23 mouse cellular contexts compared by ENCODE assay signal in genomic region chr13:113118977-113119376, GRCm38 (mm10). TPM values are rescaled to one million over a fixed set of nuclear protein-coding genes. Genes with fewer than 3 reads are reported as not detected.
A peak's percentile ranks its signal among the peaks of the same experiment; 100 is the strongest.
DNase-seq lines count a peak whose midpoint lies in the region; ATAC-seq and TF ChIP-seq lines count a peak whose summit lies in the region.
"Had no signal": no experiment of that assay in that cellular context is flagged by ENCODE, and none has a peak within 500 bp of the region (broad histone marks: within the 10 kb centered on the region; RNA-seq: fewer than 3 reads in every experiment).

No protein-coding gene starts in this region.

- no peak for ATAC-seq in forebrain, embryonic 14.5 days
- ATAC-seq in lung, embryonic 15.5 days (ENCODE audit: borderline replicate concordance, extremely low read depth, low FRiP score, low TSS enrichment) = peak; percentile 64; the same call in 1 of the 2 replicates
- ATAC-seq in lung, postnatal 0 days = peak; percentile 50; the same call in 1 of the 2 replicates
- ATAC-seq in intestine, embryonic 16.5 days = no peak
- ATAC-seq: activated CD4-positive, CD25-positive, alpha-beta regulatory T cell, adult 4 months; forebrain, embryonic 15.5 days; liver, embryonic 12.5 days had no signal

- no peaks in the 10 kb centered on the region for H3K36me3 ChIP-seq in forebrain, embryonic 14.5 days (ENCODE audit: control insufficient read depth, insufficient read depth, low read length)
- no peaks in the 10 kb centered on the region for H3K36me3 ChIP-seq in forebrain, embryonic 10.5 days (replicated peaks)
- H3K36me3 ChIP-seq in lung, embryonic 15.5 days = no peaks in the 10 kb centered on the region
- H3K36me3 ChIP-seq in lung, postnatal 0 days (ENCODE audit: insufficient read depth, low read length) = no peaks in the 10 kb centered on the region
- H3K36me3 ChIP-seq in intestine, embryonic 16.5 days (ENCODE audit: control insufficient read depth, insufficient read depth, low read length) = no peaks in the 10 kb centered on the region
- H3K36me3 ChIP-seq: forebrain, embryonic 15.5 days; liver, embryonic 12.5 days; midbrain, embryonic 12.5 days; neural tube, embryonic 13.5 days had no signal

- H3K4me2 ChIP-seq in forebrain, embryonic 14.5 days (ENCODE audit: low read length) = no peak overlapping the region
- no peak overlapping the region for H3K4me2 ChIP-seq in lung, embryonic 15.5 days
- no peak overlapping the region for H3K4me2 ChIP-seq in lung, postnatal 0 days (replicated peaks; ENCODE audit: low read depth, low read length)
- no peak overlapping the region for H3K4me2 ChIP-seq in intestine, embryonic 16.5 days (ENCODE audit: low read depth, low read length)
- H3K4me2 ChIP-seq: forebrain, embryonic 15.5 days; liver, embryonic 12.5 days; midbrain, embryonic 12.5 days; neural tube, embryonic 13.5 days had no signal

- H3K9me3 ChIP-seq in forebrain, embryonic 14.5 days (replicated peaks; ENCODE audit: control insufficient read depth, low read length) = no peaks in the 10 kb centered on the region
- H3K9me3 ChIP-seq in forebrain, embryonic 10.5 days = no peaks in the 10 kb centered on the region; the same call in 1 of the 2 replicates
- no peaks in the 10 kb centered on the region for H3K9me3 ChIP-seq in lung, embryonic 15.5 days
- H3K9me3 ChIP-seq in lung, postnatal 0 days (ENCODE audit: low read length) = no peaks in the 10 kb centered on the region
- H3K9me3 ChIP-seq in intestine, embryonic 16.5 days (ENCODE audit: control insufficient read depth, low read length) = no peaks in the 10 kb centered on the region
- H3K9me3 ChIP-seq: forebrain, embryonic 15.5 days; liver, embryonic 12.5 days; midbrain, embryonic 12.5 days; neural tube, embryonic 13.5 days had no signal

- no peak for TF ChIP-seq EP300 in lung, postnatal 0 days (IDR thresholded peaks at IDR 0.05)

- H3K9ac ChIP-seq in forebrain, embryonic 14.5 days (ENCODE audit: low read length) = no peak overlapping the region
- no peak overlapping the region for H3K9ac ChIP-seq in lung, embryonic 15.5 days
- H3K9ac ChIP-seq in lung, postnatal 0 days (replicated peaks; ENCODE audit: low read depth) = no peak overlapping the region
- H3K9ac ChIP-seq in intestine, embryonic 16.5 days (ENCODE audit: low read depth, low read length) = no peak overlapping the region
- H3K9ac ChIP-seq: forebrain, embryonic 15.5 days; liver, embryonic 12.5 days; midbrain, embryonic 12.5 days; neural tube, embryonic 13.5 days had no signal

- DNase-seq in forebrain, embryonic 14.5 days (ENCODE audit: low spot score) = peak; percentile 6
- DNase-seq in forebrain, embryonic 10.5 days (ENCODE audit: extremely low spot score, low spot score) = no peak
- DNase-seq in lung, postnatal 14 days = no peak
- DNase-seq in adipocyte (ENCODE audit: low spot score) = peak; percentile 55
- peak; percentile 33 for DNase-seq in lung, postnatal 0 days (ENCODE audit: low spot score)
- no peak for DNase-seq in yolk sac, embryonic 10.5 days (ENCODE audit: low spot score)
- DNase-seq: cerebellum, adult 2 months; gastrocnemius, postnatal 14 days; kidney, postnatal 36 days; layer of hippocampus, adult 9-11 months; thymus, postnatal 36 days had no signal

- H3K4me1 ChIP-seq in forebrain, embryonic 14.5 days (ENCODE audit: control insufficient read depth, insufficient read depth, low read length) = no peaks in the 10 kb centered on the region
- H3K4me1 ChIP-seq in forebrain, embryonic 10.5 days = no peaks in the 10 kb centered on the region
- H3K4me1 ChIP-seq in lung, embryonic 15.5 days = no peaks in the 10 kb centered on the region
- no peaks in the 10 kb centered on the region for H3K4me1 ChIP-seq in lung, postnatal 0 days (ENCODE audit: insufficient read depth, low read depth, low read length)
- H3K4me1 ChIP-seq in intestine, embryonic 16.5 days (ENCODE audit: control insufficient read depth, insufficient read depth, low read length) = no peaks in the 10 kb centered on the region
- H3K4me1 ChIP-seq: forebrain, embryonic 15.5 days; liver, embryonic 12.5 days; midbrain, embryonic 12.5 days; neural tube, embryonic 13.5 days had no signal

- no peaks in the 10 kb centered on the region for H3K27me3 ChIP-seq in forebrain, embryonic 14.5 days (replicated peaks; ENCODE audit: control insufficient read depth, insufficient read depth, low read length)
- H3K27me3 ChIP-seq in forebrain, embryonic 10.5 days (ENCODE audit: poor library complexity, severe bottlenecking) = no peaks in the 10 kb centered on the region
- H3K27me3 ChIP-seq in lung, embryonic 15.5 days = no peaks in the 10 kb centered on the region
- no peaks in the 10 kb centered on the region for H3K27me3 ChIP-seq in lung, postnatal 0 days (replicated peaks; ENCODE audit: insufficient read depth, low read length)
- H3K27me3 ChIP-seq in intestine, embryonic 16.5 days (replicated peaks; ENCODE audit: control insufficient read depth, insufficient read depth, low read length) = no peaks in the 10 kb centered on the region
- H3K27me3 ChIP-seq: forebrain, embryonic 15.5 days; liver, embryonic 12.5 days; midbrain, embryonic 12.5 days; neural tube, embryonic 13.5 days had no signal

- WGBS in forebrain, embryonic 14.5 days = 59% methylated on average over 4 of the region's 4 CpGs
- WGBS in forebrain, embryonic 10.5 days = 84% methylated on average over 4 of the region's 4 CpGs
- 25% methylated on average over 4 of the region's 4 CpGs for WGBS in lung, embryonic 15.5 days
- 21% methylated on average over 4 of the region's 4 CpGs for whole genome bisulfite sequencing in lung, postnatal 0 days
- 60% methylated on average over 4 of the region's 4 CpGs for WGBS in intestine, embryonic 16.5 days

- no peak for TF ChIP-seq CTCF in lung, postnatal 0 days (IDR thresholded peaks at IDR 0.05)

- H3K27ac ChIP-seq in forebrain, embryonic 14.5 days (ENCODE audit: low read depth, low read length) = no peak overlapping the region
- H3K27ac ChIP-seq in forebrain, embryonic 10.5 days = no peak overlapping the region
- H3K27ac ChIP-seq in lung, embryonic 15.5 days = no peak overlapping the region
- no peak overlapping the region for H3K27ac ChIP-seq in lung, postnatal 0 days (ENCODE audit: low read length)
- no peak overlapping the region for H3K27ac ChIP-seq in intestine, embryonic 16.5 days (ENCODE audit: low read length)
- H3K27ac ChIP-seq: forebrain, embryonic 15.5 days; left cerebral cortex, adult 2 months; liver, embryonic 12.5 days; macrophage; midbrain, embryonic 12.5 days; neural tube, embryonic 13.5 days had no signal

- H3K4me3 ChIP-seq in forebrain, embryonic 14.5 days (ENCODE audit: low read depth, low read length) = no peak overlapping the region
- H3K4me3 ChIP-seq in forebrain, embryonic 10.5 days = no peak overlapping the region
- no peak overlapping the region for H3K4me3 ChIP-seq in lung, embryonic 15.5 days
- H3K4me3 ChIP-seq in lung, postnatal 0 days (ENCODE audit: low read depth, low read length) = no peak overlapping the region
- H3K4me3 ChIP-seq in intestine, embryonic 16.5 days (ENCODE audit: low read length) = no peak overlapping the region
- H3K4me3 ChIP-seq: forebrain, embryonic 15.5 days; left cerebral cortex, adult 2 months; liver, embryonic 12.5 days; midbrain, embryonic 12.5 days; neural tube, embryonic 13.5 days had no signal

RNA-seq across cellular contexts. Expression of gene Gzma, which starts 18.2 kb away (rescaled TPM):
- polyA plus RNA-seq in forebrain, embryonic 14.5 days (2014; fragmentation: Nextera tagmentation; extraction: Ambion mirVana) = not detected in 2 replicates
- polyA plus RNA-seq in forebrain, embryonic 10.5 days (2016; fragmentation: Nextera tagmentation; extraction: Ambion mirVana) = not detected in 2 replicates
- polyA plus RNA-seq in lung, embryonic 15.5 days (2015; fragmentation: Nextera tagmentation; extraction: Ambion mirVana) = 3.9 and 18.9 TPM in 2 replicates
- polyA plus RNA-seq in lung, postnatal 0 days (2015; fragmentation: Nextera tagmentation; extraction: Ambion mirVana) = 5.1 and 8.0 TPM in 2 replicates
- 3.9 and 4.1 TPM in 2 replicates for polyA plus RNA-seq in intestine, embryonic 16.5 days (2015; fragmentation: Nextera tagmentation; extraction: Ambion mirVana)
- polyA plus RNA-seq: embryonic facial prominence, embryonic 11.5 days; forebrain, embryonic 15.5 days; kidney, embryonic 14.5 days; limb, embryonic 11.5 days; liver, embryonic 12.5 days; macrophage; midbrain, embryonic 12.5 days; neural tube, embryonic 13.5 days had no signal

Comparison
In these comparisons a context has a peak if more than half of its experiments do, and no peak if none do; other contexts are left out.
1. DNase-seq: peak in forebrain, embryonic 14.5 days (single experiment), adipocyte (single experiment) and lung, postnatal 0 days (single experiment); none in forebrain, embryonic 10.5 days (single experiment), lung, postnatal 14 days (single experiment) and yolk sac, embryonic 10.5 days (single experiment).
2. ATAC-seq: peak in lung, embryonic 15.5 days (single experiment) and lung, postnatal 0 days (single experiment); none in forebrain, embryonic 14.5 days (single experiment) and intestine, embryonic 16.5 days (single experiment).